Mouse (Mus musculus): Measurements from ENCODE around the gene Ift88. TPM values are rescaled to one million over a fixed set of nuclear protein-coding genes. Genes with fewer than 3 reads are reported as not detected.

Ift88 gene
- polyA plus RNA-seq (2014; fragmentation: Nextera tagmentation; extraction: Ambion mirVana): 17.2 and 18.1 TPM in 2 replicates

DNA sequence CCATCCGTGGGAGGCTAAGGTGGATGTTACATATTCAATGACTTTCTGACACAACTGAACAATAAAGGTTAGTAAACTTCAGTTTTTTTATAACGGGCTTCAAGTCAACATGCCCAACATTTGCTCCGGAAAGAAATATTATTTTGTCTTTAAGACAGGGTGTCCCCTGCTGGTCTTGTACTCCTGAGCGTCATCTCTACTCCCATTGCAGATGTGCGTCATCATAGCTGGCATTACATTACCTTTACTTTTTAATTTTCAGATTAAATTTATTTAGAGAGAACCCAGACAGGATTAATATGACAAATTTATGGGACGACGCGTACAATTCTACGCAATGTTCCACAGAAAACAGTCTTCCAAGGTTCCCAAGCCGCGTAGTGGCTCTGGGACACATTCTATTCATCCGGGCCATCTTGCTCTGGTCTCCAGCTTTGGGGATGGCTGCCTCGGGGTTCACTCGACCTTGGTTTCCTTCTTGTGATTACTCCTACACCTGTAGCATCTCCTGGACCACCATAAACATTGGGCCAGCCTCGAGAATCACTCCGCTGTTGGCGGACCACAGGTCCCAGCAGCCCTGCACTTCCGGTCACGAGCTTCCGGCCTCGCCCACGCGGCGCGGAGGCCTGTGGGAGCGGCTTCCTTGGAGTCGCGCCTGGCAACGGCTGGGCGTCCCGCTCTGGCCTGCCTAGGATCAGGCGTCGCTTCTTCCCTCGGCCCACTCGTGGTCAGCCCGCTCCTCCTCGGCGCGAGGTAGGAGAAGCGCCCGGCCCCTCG lies at the start of gene Ift88:
Ift88 (plus strand) TSS at position 631 of the 780 bp plus-strand sequence.
- Histone ChIP-seq H3K4me2 (peak within 1 kb of the TSS; percentile 74), H3K27me3 (ENCODE audit: control insufficient read depth, insufficient read depth, low read length) (no peaks in the 10 kb centered on the region), H3K9ac (ENCODE audit: low read length) (peak within 1 kb of the TSS; percentile 85), H3K27ac (ENCODE audit: low read depth, low read length) (peak within 1 kb of the TSS; percentile 51; the same call in 1 of the 2 replicates), H3K9me3 (ENCODE audit: control insufficient read depth, low read length) (no peaks in the 10 kb centered on the region), H3K4me1 (ENCODE audit: control insufficient read depth, insufficient read depth, low read length) (peaks cover 2% of the 10 kb centered on the region; the same call in 1 of the 2 replicates), H3K4me3 (ENCODE audit: low read depth, low read length) (peak within 1 kb of the TSS; percentile 85), H3K36me3 (ENCODE audit: control insufficient read depth, insufficient read depth, low read length) (no peaks in the 10 kb centered on the region)
- 4% methylated on average over 42 of the region's 42 CpGs for WGBS
- ATAC-seq (ENCODE audit: low FRiP score) (peak; percentile 99), DNase-seq (ENCODE audit: low spot score, missing footprints) (peak; percentile 99)

DNA sequence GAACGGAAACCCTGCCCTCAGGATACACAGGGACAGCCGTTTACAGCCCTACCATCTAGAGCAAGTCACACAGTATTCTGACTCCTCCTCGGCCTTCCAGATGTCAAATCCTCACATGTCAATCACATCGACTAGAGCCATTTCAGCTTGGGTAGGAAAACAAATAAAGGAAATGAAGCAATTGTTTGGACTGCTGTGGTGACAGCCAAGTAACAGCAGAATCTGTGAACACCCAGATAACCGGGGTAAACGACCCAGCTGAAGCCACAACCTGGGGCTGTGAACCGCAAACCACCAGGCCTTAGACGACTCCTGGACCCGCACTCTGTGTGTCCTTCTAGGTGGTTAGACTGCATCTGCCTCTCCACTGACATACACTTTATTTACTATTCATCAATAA lies 48.7 kb upstream of the Ift88 start:
- no peaks in the 10 kb centered on the region for H3K9me3 ChIP-seq (ENCODE audit: control insufficient read depth, low read length)
- 81% methylated on average over 9 of the region's 9 CpGs for WGBS
- no peak overlapping the region for H3K4me2 ChIP-seq
- no peaks in the 10 kb centered on the region for H3K27me3 ChIP-seq (ENCODE audit: control insufficient read depth, insufficient read depth, low read length)
- no peaks in the 10 kb centered on the region for H3K4me1 ChIP-seq (ENCODE audit: control insufficient read depth, insufficient read depth, low read length)
- no peak overlapping the region for H3K4me3 ChIP-seq (ENCODE audit: low read depth, low read length)
- no peak for DNase-seq (ENCODE audit: low spot score, missing footprints)
- no peak overlapping the region for H3K27ac ChIP-seq (ENCODE audit: low read depth, low read length)
- H3K36me3 ChIP-seq (ENCODE audit: control insufficient read depth, insufficient read depth, low read length): no peaks in the 10 kb centered on the region
- no peak for ATAC-seq (ENCODE audit: low FRiP score)
- H3K9ac ChIP-seq (ENCODE audit: low read length): no peak overlapping the region

DNA sequence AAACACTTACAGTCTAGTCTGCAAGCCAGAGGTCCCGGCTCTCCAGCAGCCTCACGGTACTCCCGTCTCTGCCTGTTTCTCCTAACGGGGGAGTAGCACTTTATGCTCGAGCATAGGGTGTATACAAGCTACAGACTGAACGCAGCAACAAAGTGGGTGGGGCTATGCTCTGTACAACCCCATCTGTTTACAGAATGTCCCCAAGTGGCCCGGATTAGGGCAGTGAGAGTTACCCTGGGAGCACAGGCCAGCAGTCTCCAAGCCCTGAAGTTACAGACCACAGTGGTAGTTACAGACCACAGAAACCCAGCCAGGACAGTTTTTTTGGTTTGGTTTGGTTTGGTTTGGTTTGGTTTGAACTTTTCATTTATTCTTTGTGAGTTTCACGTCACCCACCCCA lies 47.8 kb upstream of the Ift88 start:
- Histone ChIP-seq H3K4me3 (ENCODE audit: low read depth, low read length) (no peak overlapping the region), H3K27me3 (ENCODE audit: control insufficient read depth, insufficient read depth, low read length) (no peaks in the 10 kb centered on the region), H3K4me1 (ENCODE audit: control insufficient read depth, insufficient read depth, low read length) (no peaks in the 10 kb centered on the region), H3K9me3 (ENCODE audit: control insufficient read depth, low read length) (no peaks in the 10 kb centered on the region), H3K9ac (ENCODE audit: low read length) (no peak overlapping the region), H3K36me3 (ENCODE audit: control insufficient read depth, insufficient read depth, low read length) (no peaks in the 10 kb centered on the region), H3K4me2 (no peak overlapping the region), H3K27ac (ENCODE audit: low read depth, low read length) (no peak overlapping the region)
- DNase-seq (ENCODE audit: low spot score, missing footprints): no peak
- 82% methylated on average over 8 of the region's 8 CpGs for WGBS
- ATAC-seq (ENCODE audit: low FRiP score): no peak

DNA sequence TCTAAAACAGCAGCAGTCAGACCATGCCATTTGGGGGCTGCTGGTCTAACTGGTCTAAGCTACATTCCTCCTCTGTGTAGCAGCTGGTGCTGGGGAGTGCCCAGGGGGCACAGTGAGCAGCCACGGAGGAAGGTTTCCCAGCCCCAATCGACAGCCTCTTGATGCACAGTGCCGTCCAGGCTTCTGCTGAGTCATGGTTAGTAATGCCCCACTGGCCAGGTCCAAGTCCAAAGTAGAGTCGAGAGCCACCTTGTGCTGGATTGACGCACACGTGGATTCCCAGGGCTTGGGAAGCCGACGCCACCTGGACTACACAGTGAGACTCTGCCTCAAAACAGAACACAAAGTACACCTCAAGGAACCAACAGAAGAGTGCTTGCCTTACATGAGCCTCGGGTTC lies 46.9 kb upstream of the Ift88 start:
- Histone ChIP-seq H3K4me1 (ENCODE audit: control insufficient read depth, insufficient read depth, low read length) (no peaks in the 10 kb centered on the region), H3K9ac (ENCODE audit: low read length) (no peak overlapping the region), H3K27me3 (ENCODE audit: control insufficient read depth, insufficient read depth, low read length) (no peaks in the 10 kb centered on the region), H3K27ac (ENCODE audit: low read depth, low read length) (no peak overlapping the region), H3K36me3 (ENCODE audit: control insufficient read depth, insufficient read depth, low read length) (no peaks in the 10 kb centered on the region), H3K9me3 (ENCODE audit: control insufficient read depth, low read length) (no peaks in the 10 kb centered on the region), H3K4me2 (no peak overlapping the region), H3K4me3 (ENCODE audit: low read depth, low read length) (no peak overlapping the region)
- no peak for DNase-seq (ENCODE audit: low spot score, missing footprints)
- ATAC-seq (ENCODE audit: low FRiP score): no peak
- 85% methylated on average over 9 of the region's 9 CpGs for WGBS

DNA sequence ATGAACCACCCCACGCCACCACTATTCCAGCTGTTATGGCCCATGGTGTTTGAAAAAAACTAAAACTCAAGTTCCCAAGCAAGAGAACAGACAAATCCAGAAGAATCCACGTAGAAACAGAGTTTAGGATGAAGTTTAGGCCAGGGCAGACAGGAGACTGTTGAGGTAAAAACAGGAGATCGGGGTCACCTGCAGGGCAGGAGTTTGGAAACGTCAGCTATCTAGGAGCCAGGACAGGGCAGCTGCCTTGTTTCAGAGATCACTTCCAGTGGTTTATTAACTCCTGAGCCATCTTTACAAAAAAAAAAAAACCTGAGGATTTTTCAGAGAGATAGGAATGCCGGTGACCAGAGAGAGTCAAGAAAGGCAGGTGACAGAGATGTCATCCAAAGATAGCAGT lies 46.3 kb upstream of the Ift88 start:
- ATAC-seq (ENCODE audit: low FRiP score): no peak
- no peak for DNase-seq (ENCODE audit: low spot score, missing footprints)
- Histone ChIP-seq H3K4me1 (ENCODE audit: control insufficient read depth, insufficient read depth, low read length) (no peaks in the 10 kb centered on the region), H3K4me3 (ENCODE audit: low read depth, low read length) (no peak overlapping the region), H3K9ac (ENCODE audit: low read length) (no peak overlapping the region), H3K9me3 (ENCODE audit: control insufficient read depth, low read length) (no peaks in the 10 kb centered on the region), H3K27me3 (ENCODE audit: control insufficient read depth, insufficient read depth, low read length) (no peaks in the 10 kb centered on the region), H3K4me2 (no peak overlapping the region), H3K36me3 (ENCODE audit: control insufficient read depth, insufficient read depth, low read length) (no peaks in the 10 kb centered on the region), H3K27ac (ENCODE audit: low read depth, low read length) (no peak overlapping the region)
- 82% methylated on average over 5 of the region's 5 CpGs for WGBS

DNA sequence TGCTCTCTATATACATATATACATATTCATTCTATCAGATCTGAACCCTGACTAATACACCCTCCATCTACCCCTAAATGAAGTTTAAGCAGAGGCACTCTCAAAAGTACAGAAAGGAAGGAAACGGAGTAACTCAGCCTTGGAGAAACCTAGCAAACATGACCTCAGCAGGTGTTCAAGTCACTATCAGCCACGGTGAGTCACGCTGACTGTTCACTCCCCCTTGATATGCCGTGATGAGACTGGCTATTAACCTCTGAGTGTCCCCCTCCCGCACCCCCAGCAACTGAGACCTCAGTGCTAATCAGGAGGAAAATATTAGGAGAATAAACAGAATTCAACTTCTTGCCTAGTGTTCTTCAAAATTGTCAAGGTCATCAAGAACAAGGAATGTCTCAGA lies 38.2 kb upstream of the Ift88 start:
- H3K36me3 ChIP-seq (ENCODE audit: control insufficient read depth, insufficient read depth, low read length): no peaks in the 10 kb centered on the region
- WGBS: 80% methylated on average over 5 of the region's 5 CpGs
- no peak for ATAC-seq (ENCODE audit: low FRiP score)

DNA sequence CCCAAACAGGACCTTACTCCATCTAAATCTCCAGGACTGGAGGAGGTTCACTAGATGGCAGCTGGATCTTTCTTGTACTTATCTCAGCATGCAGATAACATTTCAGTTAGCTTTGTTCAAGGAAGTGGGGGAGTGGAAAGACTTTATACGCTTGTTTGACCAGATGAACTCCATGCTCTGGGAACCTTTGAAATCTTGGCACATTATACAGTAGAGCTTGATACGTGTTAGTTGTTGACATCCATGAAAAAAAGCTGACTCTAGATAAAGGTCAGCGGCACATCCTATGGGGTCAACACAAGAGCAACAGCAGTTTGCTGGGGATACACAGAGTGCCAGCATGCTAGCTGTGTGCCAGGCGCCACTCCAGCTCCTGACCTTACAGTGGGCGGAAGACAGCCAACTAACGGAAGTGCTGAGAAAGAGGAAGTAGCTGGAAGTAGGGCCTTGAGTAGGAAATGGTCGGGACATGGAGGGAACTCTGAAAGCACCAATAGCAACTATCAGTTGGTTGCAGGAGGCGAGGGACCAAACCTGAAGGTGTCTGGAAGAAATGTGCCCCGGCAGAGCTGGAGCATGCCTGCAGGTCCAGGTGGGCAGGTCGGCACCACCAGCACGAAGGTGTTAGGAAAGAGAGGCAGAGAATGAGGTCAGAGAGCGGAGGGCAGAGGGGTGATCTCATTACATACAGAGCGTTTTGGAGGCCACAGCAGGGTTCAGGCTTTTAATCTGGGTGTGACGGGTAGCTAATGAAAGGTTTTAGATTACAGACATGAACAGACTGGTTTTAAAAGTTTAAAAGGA lies 36.9 kb upstream of the Ift88 start:
- no peak for ATAC-seq (ENCODE audit: low FRiP score)
- WGBS: 73% methylated on average over 14 of the region's 14 CpGs
- no peak overlapping the region for H3K4me2 ChIP-seq

More for the DNA sequence above, 38.2 kb upstream of the Ift88 start:
- Histone ChIP-seq H3K9ac (ENCODE audit: low read length) (no peak overlapping the region), H3K4me2 (no peak overlapping the region), H3K27ac (ENCODE audit: low read depth, low read length) (no peak overlapping the region), H3K9me3 (ENCODE audit: control insufficient read depth, low read length) (no peaks in the 10 kb centered on the region), H3K4me1 (ENCODE audit: control insufficient read depth, insufficient read depth, low read length) (no peaks in the 10 kb centered on the region), H3K4me3 (ENCODE audit: low read depth, low read length) (no peak overlapping the region), H3K27me3 (ENCODE audit: control insufficient read depth, insufficient read depth, low read length) (no peaks in the 10 kb centered on the region)
- no peak for DNase-seq (ENCODE audit: low spot score, missing footprints)

DNA sequence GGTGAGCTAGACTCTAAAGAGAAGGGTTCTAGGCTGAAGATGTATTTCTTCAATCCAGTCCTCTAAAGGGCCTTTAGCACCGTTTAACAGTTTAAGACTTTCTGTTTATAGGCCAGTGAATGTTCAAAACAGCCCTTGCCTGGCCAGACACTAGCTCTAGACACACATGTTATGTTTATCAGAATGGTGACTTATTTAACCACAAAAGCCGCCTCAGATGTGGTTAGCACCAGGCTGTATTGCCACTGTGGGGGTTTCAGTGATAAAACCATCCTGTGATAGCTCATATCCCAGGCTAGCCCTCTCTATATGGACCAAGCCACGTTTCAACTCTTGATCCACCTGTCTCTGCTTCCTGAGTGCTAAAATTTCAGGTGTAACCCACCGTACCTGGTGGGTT lies 32.2 kb upstream of the Ift88 start:
- WGBS: 78% methylated on average over 4 of the region's 4 CpGs
- Histone ChIP-seq H3K4me2 (no peak overlapping the region), H3K9ac (ENCODE audit: low read length) (no peak overlapping the region), H3K9me3 (ENCODE audit: control insufficient read depth, low read length) (no peaks in the 10 kb centered on the region), H3K36me3 (ENCODE audit: control insufficient read depth, insufficient read depth, low read length) (no peaks in the 10 kb centered on the region), H3K4me1 (ENCODE audit: control insufficient read depth, insufficient read depth, low read length) (no peaks in the 10 kb centered on the region), H3K27ac (ENCODE audit: low read depth, low read length) (no peak overlapping the region), H3K4me3 (ENCODE audit: low read depth, low read length) (no peak overlapping the region), H3K27me3 (ENCODE audit: control insufficient read depth, insufficient read depth, low read length) (no peaks in the 10 kb centered on the region)
- DNase-seq (ENCODE audit: low spot score, missing footprints): no peak
- no peak for ATAC-seq (ENCODE audit: low FRiP score)

More for the DNA sequence above, 36.9 kb upstream of the Ift88 start:
- Histone ChIP-seq H3K9ac (ENCODE audit: low read length) (no peak overlapping the region), H3K27me3 (ENCODE audit: control insufficient read depth, insufficient read depth, low read length) (no peaks in the 10 kb centered on the region), H3K36me3 (ENCODE audit: control insufficient read depth, insufficient read depth, low read length) (no peaks in the 10 kb centered on the region), H3K9me3 (ENCODE audit: control insufficient read depth, low read length) (no peaks in the 10 kb centered on the region), H3K4me3 (ENCODE audit: low read depth, low read length) (no peak overlapping the region), H3K27ac (ENCODE audit: low read depth, low read length) (no peak overlapping the region), H3K4me1 (ENCODE audit: control insufficient read depth, insufficient read depth, low read length) (no peaks in the 10 kb centered on the region)
- no peak for DNase-seq (ENCODE audit: low spot score, missing footprints)

DNA sequence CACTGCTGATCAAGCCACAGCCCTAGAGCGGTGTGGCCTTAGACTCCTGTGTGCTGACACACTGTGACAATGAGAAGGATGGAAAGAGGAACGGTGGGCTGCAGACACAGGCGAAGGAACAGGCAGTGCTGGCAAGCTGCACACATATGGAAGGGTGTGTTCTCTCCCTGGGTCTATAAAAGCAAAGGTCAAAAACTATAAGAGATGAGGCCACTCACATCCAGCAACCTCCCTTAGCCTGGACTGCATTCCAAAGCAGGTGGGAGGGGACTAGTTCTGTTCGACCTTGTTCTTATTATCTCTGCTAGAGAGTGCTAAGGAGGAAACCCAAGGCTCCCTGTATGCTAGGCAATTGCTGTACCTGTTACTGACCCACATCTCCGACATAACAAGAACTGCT lies 31.6 kb upstream of the Ift88 start:
- no peak overlapping the region for H3K9ac ChIP-seq (ENCODE audit: low read length)
- ATAC-seq (ENCODE audit: low FRiP score) (no peak), DNase-seq (ENCODE audit: low spot score, missing footprints) (no peak)
- H3K4me1 ChIP-seq (ENCODE audit: control insufficient read depth, insufficient read depth, low read length): no peaks in the 10 kb centered on the region
- H3K36me3 ChIP-seq (ENCODE audit: control insufficient read depth, insufficient read depth, low read length): no peaks in the 10 kb centered on the region
- H3K27me3 ChIP-seq (ENCODE audit: control insufficient read depth, insufficient read depth, low read length): peaks cover 2% of the 10 kb centered on the region; the same call in 1 of the 2 replicates
- H3K4me2 ChIP-seq: no peak overlapping the region
- 74% methylated on average over 5 of the region's 5 CpGs for WGBS
- no peak overlapping the region for H3K27ac ChIP-seq (ENCODE audit: low read depth, low read length)
- H3K4me3 ChIP-seq (ENCODE audit: low read depth, low read length): no peak overlapping the region
- no peaks in the 10 kb centered on the region for H3K9me3 ChIP-seq (ENCODE audit: control insufficient read depth, low read length)
